Mouse (Mus musculus) cerebellum, adult 9-10 months (tissue): ENCODE measurements around the gene Sec16b.
A peak's percentile ranks its signal among the peaks of the same experiment; 100 is the strongest.

Source experiments
- DNase-seq: peaks from one replicate; pipeline ENCODE4 v3.0.0; 2022

Sec16b gene

DNA sequence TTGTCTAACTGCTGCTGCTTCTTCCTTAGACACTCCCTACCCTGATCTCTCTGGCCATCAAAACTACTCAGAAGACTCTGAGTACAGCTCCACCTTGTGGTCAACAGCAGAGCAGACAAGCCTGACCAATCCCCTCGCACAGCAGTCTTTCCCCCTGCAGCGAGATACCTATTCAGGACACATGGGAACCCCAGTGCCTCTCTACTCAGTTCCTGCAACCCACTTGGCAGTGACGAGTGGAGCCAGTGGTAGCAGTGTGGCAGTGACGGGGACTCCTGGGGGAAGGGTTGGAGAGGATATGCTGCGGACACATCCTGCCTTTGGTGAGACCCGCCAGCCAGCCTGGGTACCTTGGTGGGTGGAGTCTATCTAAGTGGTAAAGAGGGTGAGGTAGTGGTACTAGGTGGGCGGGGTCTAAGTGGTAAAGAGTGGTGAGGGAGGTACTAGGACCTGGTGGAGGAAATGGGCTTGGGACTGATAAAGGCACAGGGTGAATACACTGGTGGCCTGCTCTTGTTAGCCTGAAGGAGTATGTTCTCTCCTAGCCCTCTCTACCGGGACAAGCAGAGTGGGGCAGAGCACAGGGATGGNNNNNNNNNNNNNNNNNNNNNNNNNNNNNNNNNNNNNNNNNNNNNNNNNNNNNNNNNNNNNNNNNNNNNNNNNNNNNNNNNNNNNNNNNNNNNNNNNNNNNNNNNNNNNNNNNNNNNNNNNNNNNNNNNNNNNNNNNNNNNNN lies 54.3 kb downstream of the Sec16b start:
- peak; percentile 49 for DNase-seq

DNA sequence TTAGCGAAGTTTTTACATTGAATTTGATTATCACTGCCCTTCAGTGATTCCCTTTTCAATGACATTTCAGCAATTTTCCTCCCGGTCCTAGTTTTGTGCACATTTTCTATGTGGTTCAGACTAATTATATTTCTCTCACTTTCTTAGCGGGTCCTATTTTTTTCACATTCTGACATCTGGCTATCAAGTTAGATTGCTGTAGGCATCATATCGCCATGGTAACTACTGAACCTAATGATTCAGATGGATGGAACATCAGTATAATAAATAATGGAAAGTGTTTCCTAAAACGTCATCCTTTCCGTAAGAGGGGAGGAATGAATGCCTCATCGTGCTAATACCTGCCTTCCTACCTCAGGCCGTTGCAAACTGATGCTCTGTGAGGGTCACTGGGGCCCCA lies 61.3 kb downstream of the Sec16b start:
- no peak for DNase-seq

GRCm38 (mm10) chr1:157569263-157570090 lies 62.9 kb downstream of the Sec16b start:
- no peak for DNase-seq

DNA sequence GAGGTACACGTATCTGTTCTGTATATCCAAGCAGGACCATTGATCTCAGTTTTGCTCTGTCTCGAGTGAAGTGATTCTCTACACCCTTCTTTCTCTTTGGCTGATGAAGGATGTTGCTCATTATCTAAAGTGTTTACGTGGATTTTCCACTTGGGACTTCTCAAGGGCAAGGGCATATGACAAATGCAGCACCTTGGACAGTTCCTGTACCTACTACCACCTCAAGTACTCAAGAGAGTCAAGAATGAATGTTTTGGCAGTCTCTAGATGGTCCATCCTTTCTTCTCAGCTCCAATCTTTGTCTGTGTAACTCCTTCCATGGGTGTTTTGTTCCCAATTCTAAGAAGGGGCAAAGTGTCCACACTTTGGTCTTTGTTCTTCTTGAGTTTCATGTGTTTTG lies 68.8 kb downstream of the Sec16b start:
- DNase-seq, result no peak

DNA sequence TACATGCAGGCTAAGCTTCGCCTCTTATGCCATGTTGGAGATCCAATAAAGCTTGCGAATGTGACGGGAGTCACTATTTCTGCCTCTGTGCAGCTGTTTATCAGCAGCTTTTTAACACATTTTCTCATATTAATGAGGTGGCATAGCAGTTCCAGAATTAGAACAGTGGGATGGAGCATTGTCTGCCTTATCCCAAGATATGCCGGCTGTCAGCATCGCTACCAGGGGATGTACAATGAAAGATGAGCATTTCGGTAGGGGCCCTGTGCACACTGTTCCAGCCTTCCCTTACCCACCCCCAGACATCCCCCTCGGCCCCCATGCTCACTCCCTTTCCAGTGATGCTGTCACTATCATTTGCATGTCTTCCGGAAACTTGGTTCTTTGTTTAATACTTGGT lies 71.8 kb downstream of the Sec16b start:
- DNase-seq, result no peak

DNA sequence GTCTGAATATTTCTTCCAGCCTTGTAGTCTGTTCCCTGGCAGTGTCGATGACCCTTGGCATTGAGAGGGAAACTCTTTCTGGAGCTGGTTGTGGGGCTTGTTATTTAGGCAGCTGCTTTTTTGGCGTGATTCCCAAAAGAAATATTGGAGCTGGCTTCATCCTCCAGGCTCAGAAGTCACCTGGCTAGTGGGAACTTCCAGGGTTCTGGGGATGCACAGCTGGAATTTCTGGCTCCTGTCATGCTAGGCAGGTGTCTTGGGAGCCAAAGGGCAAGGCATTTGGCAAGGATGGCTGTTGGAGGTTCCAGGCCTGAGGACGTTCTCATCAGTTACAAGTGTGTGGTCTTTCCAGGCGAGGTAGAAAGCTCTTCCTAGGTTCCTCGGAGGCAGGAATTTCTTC lies 80.0 kb downstream of the Sec16b start:
- no peak for DNase-seq

- DNase-seq, result no peak
Measured at GRCm38 (mm10) chr1:157592039-157592438, 85.5 kb downstream of the Sec16b start.

DNA sequence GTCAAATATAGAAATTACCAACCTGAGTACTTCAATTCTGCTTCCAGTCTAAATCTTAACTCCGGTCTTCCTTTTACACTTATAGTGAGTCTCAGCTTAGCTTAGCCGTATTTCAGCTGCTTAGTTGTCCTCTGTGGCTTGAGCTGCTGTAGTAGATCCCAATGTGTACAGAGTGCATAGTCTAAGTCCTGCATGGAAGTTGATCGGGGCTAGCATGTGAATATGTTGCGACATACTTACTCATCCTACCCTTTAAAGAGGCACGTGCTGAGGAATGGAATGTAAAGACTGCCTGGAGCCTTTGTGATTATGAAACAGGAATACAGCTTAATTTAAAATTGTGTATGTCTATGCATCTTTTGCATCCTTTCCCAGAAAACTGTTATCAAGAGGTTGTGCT lies 88.0 kb downstream of the Sec16b start:
- no peak for DNase-seq

DNA sequence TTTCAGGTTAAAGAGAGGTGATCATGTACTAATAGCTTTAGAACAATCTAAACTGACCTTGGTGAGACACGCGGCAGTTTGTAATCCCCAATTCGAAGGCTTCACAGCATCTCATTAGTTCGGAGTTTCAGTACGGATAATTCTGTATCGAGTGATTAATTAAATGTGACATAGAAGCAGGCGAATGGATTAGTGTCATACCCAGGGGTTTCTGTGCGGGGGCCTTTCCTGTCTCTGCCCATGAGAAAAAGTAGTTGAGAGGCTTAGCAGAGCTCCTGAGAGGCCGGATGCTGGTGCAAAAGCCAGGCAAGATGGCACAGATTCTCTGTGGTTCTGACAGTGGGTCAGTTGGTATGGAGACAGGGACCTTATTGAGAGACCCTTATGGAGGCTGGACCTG lies 88.6 kb downstream of the Sec16b start:
- no peak for DNase-seq

DNA sequence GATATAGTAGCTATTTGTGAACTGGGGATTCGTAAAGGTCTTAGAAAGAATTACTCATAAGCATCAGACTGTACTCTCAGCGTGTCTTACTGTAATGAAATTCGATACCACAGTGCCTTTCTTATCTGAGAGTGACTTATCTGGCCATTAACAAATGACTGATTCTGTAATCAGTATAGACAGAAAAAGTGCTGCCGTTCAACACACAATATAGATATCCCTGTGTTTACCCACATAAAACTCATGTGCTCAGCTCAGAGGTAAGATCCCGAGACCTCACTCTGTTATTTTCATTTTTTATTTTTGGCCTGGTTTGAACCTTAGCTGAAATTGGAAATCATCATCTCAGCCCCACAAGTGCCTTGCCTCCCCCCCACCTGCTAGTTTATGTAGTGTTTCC lies 98.0 kb downstream of the Sec16b start:
- no peak for DNase-seq
